Mouse (Mus musculus) C2C12 (cell line): ENCODE measurements around the gene Dync1li2.

Experiments used
- CEBPB ChIP-seq: IDR thresholded peaks from one replicate; pipeline ENCODE4 v1.6.1; 2011; ENCODE audit warnings: low read depth, mild to moderate bottlenecking, control low read depth, moderate library complexity
- CTCF ChIP-seq: IDR thresholded peaks from one replicate; pipeline ENCODE4 v1.5.1; 2011; ENCODE audit not compliant: control insufficient read depth, insufficient read depth, insufficient read length
- MYOD1 ChIP-seq: IDR thresholded peaks from one replicate; pipeline ENCODE4 v1.6.1; 2011; ENCODE audit warnings: low read depth; ENCODE audit not compliant: control insufficient read depth, insufficient read length
- MYOG ChIP-seq: IDR thresholded peaks from one replicate; pipeline ENCODE4 v1.6.1; 2011; ENCODE audit not compliant: control insufficient read depth, insufficient read length; ENCODE audit errors: extremely low read depth

DNA sequence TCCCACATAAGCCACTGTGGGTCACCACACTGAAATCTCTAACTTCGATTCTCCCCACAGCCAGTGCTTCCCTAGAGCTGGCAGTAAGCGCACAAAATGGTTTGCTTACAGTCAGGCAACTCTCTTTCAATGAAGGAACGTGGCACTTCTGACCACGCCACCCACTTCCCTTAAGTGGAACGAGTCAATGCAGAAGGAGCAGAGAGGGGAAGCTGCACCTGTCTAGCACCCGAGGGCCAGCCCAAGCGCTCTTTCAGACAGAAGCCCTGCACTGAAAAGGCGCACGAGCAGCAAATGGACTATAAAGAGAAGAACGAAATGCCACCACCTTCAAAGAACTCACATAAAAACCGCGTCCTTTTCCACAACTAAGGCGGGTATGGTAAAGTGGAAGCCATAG, 15.1 kb downstream of the Dync1li2 start:
- TF ChIP-seq CEBPB (no peak), MYOG (no peak), CTCF (no peak), MYOD1 (no peak)
